Mouse (Mus musculus) spleen, adult 2 months (tissue): Measurements from ENCODE around the gene Anapc13.

Source experiments
- CTCF ChIP-seq: fragments of 200-500 bp; IDR thresholded peaks from 2 replicates; pipeline ENCODE4 v1.5.1; 2011; ENCODE audit warnings: mild to moderate bottlenecking, inconsistent platforms; ENCODE audit not compliant: insufficient read depth, insufficient read length, insufficient replicate concordance; ENCODE audit errors: extremely low read depth
- POLR2A ChIP-seq: fragments of 200-500 bp; IDR thresholded peaks from 2 replicates; pipeline ENCODE4 v1.6.1; 2011; ENCODE audit warnings: low read depth, low read length, inconsistent platforms

DNA sequence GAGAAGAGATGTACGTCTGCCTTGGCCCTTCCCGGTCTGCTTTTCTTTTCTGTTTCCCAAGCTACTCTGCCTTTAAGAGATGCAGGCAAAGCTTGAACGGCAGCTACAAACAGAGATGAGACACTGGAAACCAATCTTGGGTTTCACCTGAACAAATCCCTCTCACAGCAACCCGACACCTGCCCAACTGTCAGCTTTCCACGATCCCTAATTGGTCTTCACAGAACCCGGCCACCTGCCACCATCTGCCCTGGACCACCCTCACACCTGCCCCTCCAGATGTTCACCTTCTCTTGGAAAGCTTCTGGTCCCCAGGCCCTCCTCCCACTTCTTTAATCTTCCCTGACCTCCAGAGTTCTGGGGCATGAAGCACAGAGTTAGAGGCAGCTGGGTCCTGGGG, 42.0 kb downstream of the Anapc13 start:
- TF ChIP-seq CTCF (no peak), POLR2A (no peak)
